Mouse (Mus musculus): ENCODE measurements around the gene Calhm1. TPM values are rescaled to one million over a fixed set of nuclear protein-coding genes. Genes with fewer than 3 reads are reported as not detected.

Calhm1 gene
- total RNA-seq (2015; ENCODE audit: low replicate concordance) (not detected in 2 replicates), total RNA-seq (2017; ENCODE audit: low replicate concordance) (not detected in 2 replicates)

DNA sequence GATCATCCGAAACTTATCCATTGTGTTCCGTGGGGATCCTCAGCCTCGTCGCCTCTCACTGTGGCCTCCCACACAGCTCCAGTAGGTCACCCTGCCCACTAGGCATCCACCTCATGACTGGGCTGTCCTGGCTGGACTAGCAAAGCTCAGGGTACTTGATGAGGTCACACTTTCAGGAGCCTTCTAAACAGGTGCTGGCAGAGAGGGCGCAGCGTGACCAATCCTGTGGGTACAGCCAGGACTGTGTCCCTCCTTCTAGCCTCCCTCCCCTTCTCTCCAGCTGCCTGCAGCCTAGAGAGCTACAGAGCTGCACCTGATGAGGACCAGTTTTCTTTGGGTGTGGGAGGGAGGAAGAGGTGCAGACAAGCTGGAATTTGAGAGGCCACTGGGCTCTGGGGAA lies at the start of gene Calhm1:
Calhm1 (minus strand) TSS at position 101 of the 400 bp plus-strand sequence.
- ATAC-seq (replicated peaks; ENCODE audit: low FRiP score, poor library complexity, severe bottlenecking): no peak

DNA sequence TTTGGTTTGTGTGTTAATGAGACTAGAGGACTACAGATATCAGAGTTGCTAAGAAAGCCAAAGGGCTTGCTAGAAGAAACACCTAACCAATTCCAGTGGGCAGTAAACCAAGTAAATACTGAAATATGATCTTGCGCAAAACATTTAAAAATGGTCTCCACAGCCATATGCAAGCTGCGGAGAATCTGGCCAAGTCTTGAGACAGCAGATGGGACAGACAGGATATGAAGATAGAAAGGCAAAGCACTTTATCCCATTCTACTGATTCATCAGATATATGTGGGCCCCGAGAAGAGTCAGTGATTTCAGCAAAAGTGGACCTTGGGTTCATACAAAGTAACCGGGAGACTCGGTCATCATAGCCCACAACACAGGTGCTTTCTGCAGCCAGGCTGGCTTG lies 48.1 kb upstream of the Calhm1 start:
- no peak for ATAC-seq (replicated peaks; ENCODE audit: low FRiP score, poor library complexity, severe bottlenecking)

DNA sequence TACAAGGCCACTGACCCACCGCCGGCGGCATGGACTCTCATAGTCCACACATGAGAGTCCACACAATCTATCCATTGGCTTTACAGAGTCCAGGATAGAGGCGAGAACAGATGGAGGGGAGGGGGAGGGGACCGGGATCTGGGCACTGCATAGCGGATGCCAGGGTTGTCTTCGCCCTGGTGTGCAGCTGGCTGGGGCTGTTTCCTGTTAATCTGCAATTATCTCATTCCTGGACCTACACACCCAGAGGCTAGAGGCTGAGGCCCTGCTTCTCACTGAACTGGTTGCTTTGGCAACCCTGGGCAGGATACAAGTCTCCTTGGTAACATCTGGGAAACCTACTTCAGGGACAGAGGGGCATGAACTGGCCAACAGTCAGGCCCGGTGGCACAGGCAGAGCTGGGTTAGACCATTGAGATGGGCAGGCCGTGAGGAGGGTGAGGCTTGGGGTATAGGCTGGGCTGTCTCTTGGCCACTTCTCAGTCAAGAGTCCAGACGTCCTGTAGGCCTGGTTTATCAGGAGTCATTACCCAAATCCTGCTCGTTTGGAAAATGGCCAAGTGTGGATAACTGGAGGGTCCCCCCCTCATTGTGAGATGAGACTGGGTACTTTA lies 44.6 kb upstream of the Calhm1 start:
- ATAC-seq (replicated peaks; ENCODE audit: low FRiP score, poor library complexity, severe bottlenecking): no peak

DNA sequence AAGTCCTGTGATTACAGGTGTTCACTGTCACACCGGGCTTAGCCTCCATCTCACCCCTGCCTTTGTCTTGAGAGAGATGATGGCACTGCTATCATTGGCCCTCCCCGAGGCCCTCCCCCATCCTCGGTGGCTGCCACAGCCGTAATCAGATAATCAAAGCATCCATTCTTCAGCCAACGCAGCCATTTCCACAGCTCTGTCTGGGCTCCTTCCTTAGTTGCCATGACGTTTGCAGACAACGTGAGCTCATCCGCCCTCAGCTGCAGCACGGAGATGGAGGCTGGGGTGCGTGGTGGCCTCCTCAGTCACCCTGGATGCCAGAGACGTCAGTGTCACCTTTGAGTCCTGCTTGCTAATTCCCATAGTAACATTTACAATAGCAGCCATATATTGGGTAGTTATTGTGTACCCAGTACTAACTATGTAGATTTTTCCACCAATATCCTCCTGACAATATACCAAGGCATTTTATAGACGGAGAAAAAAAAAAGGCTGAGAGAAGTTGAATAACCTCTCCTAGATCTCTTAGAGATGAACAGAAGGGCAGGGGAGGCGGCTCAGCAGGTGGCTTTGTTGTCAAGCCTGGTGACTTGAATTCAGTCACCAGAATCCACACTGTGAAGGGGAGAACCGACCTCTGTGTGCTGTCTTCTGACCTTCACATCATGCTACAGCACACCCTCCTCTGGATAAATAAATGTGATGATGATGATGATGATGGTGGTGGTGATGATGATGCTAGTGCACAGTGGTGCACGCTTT lies 42.6 kb upstream of the Calhm1 start:
- ATAC-seq (replicated peaks; ENCODE audit: low FRiP score, poor library complexity, severe bottlenecking): no peak

DNA sequence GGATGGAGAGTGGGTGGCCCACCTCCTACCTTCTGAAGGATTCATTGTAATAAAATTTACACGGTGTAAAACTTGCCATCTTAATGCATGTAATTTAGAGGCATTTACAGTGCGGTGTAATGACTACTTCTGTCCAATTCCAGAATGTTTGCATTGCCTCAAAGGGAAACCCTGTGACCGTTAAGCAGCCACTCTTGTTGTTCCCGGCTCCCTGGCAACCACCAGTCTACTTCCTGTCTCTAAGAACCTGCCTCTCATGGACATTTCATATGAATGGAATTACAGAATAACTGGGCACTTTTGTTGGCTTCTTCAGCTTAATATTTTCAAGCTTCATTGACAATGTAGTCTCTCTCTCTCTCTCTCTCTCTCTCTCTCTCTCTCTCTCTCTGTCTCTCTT lies 40.7 kb upstream of the Calhm1 start:
- no peak for ATAC-seq (replicated peaks; ENCODE audit: low FRiP score, poor library complexity, severe bottlenecking)

DNA sequence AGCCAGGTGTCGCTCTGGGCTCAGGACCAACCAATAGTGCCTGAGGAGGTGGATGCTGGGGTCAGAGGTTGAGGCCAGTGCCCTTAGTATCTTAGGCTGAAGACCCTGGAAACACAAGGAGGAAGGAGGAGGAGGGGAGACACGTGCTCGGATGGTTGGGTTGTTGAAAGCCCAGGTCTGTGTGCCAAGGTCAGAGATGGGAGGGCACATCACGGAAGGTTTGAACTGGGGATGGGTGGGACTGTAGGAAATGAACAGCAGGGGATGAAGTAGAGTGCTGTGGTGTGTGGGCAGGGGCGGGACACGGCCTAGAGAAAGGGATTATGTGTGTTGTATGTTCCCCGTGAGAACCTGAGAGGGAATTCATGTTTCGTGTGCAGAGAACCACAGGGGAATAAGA lies 40.2 kb upstream of the Calhm1 start:
- ATAC-seq (replicated peaks; ENCODE audit: low FRiP score, poor library complexity, severe bottlenecking): no peak

DNA sequence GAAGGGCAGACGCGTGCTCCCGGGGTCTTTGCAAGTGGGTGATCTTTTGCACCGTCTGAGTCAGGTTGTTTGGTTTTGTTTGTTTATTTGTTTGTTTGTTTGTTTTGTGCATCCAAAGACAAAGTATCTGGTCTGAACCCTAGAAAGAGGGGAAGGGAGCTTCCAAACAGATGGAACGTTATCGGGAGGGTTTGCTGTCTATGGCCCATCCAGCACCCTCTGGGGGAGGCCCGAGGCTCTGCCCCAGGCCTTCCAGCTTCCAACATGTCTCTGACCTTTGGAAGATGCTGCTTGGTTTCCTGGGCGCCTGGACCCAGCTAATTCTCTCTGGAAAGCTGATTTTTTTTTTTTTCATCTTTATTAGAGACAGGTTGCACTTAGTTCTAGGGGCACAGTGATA lies 36.0 kb upstream of the Calhm1 start:
- ATAC-seq (replicated peaks; ENCODE audit: low FRiP score, poor library complexity, severe bottlenecking): no peak

DNA sequence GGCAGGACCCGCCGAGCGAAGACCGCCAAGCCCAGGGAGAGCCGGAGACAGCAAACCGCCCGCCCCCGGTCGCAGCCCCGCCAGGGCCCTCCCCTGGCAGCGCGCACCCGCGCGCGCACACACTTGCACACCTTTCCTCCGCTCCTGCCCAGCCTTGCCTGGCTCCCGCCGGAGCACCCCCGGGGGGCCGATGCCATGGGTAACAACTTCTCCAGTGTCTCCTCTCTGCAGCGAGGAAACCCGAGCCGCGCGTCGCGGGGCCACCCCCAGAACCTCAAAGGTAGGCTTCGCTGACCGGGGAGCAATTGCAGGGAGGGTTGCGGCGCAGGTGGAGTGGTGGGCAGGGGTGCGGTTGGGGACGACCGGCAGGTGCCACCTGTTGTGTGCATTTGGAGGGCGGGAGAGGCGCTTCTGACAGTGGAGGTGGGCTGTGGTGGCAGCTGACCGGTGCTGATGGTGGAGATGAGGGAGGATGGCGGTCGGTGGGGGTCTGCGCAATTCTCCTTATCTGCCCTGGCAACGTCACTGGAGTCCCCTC lies 35.3 kb upstream of the Calhm1 start:
- ATAC-seq (replicated peaks; ENCODE audit: low FRiP score, poor library complexity, severe bottlenecking): no peak

DNA sequence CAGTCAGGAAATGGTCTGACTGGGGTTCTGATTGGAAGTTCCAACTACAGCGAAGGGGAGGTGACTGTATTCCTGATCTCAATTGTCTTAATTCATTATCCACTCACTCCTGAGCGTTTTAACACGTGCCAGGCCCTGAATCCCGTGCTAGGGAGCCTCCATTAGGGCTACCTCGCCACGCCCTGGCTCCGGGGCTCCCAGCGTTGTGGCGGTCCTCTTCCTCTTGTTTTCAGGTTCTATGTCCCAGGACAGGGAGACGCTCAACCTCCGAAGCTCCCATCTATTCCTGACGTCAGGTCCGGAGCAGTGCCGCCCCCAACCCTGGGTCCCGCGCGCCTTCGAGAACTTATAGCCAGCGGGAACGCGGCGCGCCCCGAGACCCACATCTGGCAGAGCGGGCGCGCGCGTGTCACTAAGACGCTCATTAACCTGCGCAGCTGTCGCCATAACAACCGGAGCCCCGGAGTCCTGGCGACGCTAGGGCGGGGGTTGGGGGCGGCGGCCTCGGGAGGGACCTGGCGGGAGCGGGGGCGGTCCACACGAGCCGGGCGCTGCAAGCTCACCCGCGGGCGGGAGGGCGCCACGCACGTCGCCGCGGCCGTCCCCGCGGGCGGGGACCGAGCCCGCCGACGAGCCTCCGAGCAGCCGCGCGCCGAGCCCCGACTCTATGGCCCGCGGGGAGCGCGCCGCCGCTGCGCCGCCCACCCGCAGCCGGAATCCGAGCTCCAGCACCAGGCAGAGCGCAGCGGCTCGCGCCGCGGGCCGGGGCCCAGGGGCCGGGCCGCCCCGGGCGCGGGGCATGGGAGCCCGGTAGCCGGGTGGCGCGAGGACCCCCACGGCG lies 34.6 kb upstream of the Calhm1 start, which contains the start of gene Neurl1a:
Neurl1a (plus strand) TSS at position 390 of the 841 bp plus-strand sequence.
- ATAC-seq (replicated peaks; ENCODE audit: low FRiP score, poor library complexity, severe bottlenecking): no peak

DNA sequence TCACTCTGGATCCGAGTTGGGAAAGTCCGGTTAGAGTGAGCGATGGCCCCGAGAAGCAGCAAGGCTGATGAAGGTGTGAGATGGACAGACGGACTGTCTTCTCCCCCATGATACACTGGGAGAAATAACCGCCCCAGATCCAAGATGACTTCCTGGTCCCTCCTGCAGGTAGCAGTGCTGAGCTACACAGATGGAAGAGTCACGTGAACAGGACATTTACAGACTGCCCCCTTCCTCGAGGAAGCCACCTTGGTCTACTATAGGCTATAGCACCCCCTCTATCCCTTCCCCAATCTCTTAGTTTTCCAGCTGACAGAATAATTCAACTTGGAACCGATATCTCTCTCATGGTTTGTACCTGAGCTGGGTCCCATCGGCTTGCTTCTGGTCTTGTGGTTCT lies 33.9 kb upstream of the Calhm1 start:
- no peak for ATAC-seq (replicated peaks; ENCODE audit: low FRiP score, poor library complexity, severe bottlenecking)

DNA sequence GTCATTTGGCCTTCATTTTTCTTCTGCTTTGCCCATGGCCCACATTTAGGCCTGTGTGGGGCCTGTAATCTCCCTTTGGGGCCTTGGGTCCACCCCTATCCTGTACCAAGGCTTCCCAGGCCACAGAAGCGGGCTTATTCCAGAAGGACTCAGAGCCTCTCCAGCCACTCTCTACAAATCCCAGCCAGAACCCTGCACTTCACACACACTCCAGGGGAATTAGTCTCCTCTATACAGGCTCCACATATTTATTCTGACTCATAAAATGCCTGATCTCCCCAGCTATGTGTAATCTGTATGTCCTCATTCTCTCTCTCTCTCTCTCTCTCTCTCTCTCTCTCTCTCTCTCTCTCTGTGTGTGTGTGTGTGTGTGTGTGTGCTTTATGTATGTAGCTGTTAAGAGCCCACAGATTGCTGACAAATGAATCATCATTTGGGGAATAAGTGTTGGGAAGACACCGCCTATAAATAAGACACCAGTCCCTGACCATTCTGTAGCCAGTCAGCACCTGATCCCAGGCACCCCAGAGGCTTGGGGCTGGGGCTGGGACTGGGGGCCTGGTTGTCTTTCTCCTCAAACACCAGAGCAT lies 33.0 kb upstream of the Calhm1 start:
- no peak for ATAC-seq (replicated peaks; ENCODE audit: low FRiP score, poor library complexity, severe bottlenecking)

DNA sequence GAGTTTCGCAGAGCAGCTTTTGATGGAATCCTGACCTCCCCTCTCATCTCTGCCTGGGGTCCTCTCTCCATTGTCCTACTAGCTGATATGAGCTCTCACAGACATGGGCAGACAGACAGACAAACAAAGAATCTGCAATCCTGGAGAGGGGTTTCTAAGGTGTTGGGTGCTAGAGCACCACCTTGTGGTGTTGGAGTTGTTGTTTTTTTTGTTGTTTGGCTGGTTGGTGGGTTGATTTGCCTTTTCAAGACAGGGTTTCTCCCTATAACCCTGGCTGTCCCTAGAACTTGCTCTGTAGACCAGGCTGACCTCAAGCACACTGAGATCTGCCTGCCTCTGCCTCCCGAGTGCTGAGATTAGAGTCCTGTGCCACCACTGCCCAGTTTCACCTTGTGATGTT lies 31.4 kb upstream of the Calhm1 start:
- no peak for ATAC-seq (replicated peaks; ENCODE audit: low FRiP score, poor library complexity, severe bottlenecking)

DNA sequence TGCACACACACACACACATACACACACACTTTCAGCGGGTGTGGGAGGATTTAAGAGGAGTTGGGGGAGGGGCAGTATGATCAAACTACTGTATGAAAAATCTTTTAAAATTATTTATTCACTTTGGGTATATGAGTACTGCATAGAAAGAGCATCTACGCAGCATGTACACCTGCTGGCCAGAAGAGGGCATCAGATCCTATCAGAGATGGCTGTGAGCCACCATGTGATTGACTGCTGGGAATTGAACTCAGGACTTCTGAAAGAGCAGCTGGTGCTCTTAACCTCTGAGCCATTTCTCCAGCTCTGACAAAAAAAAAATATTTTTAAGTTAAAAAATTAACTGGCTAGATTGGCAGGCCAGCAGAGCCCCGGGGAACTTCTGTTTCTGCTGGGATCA lies 30.5 kb upstream of the Calhm1 start:
- no peak for ATAC-seq (replicated peaks; ENCODE audit: low FRiP score, poor library complexity, severe bottlenecking)

DNA sequence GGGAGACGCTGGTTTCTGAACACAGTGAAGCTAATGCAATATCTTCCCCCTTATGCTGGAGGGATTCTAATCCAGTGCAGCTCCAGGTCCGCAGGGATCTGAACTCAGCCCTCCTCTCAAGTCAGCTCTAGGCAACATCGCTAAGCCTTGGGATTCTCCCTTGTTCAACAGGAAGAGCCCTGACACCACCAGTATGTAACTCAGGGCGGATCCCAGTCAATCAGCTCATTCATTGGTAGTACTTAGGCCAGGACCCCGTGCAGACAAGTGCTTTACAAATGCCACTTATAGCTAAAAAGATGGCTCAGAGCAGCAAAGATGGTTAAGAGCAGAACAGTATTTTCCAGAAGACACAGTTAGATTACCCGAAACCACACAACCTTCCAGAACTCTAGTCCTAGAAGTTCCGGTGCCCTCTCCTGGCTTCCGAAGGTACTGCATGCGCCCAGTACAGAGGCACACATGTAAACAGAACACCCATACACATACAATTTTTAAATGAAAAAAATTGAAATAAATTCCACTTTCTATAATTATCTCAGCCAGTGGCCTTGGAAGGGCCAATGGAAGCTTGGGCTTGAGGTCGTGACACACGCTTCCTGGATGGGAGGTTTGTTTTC lies 24.8 kb upstream of the Calhm1 start:
- peak; percentile 79 for ATAC-seq (replicated peaks; ENCODE audit: low FRiP score, poor library complexity, severe bottlenecking)

DNA sequence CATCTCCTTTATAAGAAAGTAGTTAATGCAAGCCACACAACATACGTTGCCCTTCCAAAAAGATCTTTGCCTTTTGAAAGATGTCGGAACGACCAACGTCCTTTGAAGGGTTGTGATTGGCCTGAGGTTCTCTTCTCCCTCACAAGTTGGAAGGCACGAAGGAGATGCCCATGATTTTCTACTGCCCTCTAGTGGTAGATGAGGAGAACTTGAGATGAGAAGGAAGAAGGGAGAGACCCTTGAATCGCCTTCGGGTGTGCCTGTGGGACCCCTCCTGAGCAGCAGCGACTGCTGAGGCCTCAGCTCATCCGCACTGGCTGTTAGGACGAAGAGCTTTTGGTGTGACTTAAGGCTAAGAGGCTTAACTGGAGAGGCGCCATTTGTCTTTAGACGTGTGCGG lies 24.2 kb upstream of the Calhm1 start:
- ATAC-seq (replicated peaks; ENCODE audit: low FRiP score, poor library complexity, severe bottlenecking): peak; percentile 78

DNA sequence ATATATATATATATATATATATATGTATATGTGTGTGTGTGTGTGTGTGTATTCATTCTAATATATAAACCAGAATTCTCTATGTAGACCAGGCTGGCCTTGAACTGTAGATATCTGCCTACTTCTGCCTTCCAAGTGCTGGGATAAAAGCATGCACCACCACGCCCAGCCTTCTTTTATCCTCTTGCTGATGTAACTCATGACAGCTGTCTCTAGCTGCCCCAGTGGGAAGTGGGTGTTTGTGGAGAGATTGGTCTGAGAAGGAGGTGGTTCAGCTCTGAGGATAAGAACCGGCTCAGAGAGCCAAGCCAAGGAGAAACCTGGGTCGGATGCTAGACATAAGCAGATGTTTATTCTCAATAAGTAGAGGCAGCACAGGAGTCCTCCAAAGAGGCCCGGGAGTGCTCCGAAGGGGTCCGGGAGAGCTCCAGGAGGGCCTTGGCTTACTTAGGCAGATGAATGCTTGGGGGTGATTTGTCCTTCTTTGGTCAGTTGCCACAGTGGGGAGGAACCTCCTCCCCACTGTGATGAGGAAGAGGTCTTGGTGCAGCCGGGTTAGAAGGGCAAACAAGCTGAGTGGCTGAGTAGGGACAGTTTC lies 23.7 kb upstream of the Calhm1 start:
- ATAC-seq (replicated peaks; ENCODE audit: low FRiP score, poor library complexity, severe bottlenecking): no peak

DNA sequence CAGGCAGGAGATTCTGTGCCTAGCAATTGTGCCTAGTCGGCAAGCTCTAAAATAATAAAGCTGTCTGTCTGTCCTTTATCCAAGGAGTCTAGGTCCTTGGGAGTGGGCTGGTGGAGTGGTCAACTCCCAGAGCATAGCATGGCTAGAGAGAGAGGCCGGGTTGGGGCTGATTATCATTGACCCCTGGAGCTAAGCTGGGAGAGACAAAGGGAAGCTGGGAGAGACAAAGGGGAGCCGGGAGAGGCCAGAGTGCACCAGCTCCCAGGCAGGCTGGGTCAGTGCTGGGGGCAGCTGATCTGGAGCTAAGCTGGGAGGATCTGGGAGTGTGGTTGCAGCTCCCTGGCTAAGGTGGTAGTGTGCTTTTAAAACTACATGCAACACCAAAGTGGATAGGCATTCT lies 22.7 kb upstream of the Calhm1 start:
- ATAC-seq (replicated peaks; ENCODE audit: low FRiP score, poor library complexity, severe bottlenecking): no peak

DNA sequence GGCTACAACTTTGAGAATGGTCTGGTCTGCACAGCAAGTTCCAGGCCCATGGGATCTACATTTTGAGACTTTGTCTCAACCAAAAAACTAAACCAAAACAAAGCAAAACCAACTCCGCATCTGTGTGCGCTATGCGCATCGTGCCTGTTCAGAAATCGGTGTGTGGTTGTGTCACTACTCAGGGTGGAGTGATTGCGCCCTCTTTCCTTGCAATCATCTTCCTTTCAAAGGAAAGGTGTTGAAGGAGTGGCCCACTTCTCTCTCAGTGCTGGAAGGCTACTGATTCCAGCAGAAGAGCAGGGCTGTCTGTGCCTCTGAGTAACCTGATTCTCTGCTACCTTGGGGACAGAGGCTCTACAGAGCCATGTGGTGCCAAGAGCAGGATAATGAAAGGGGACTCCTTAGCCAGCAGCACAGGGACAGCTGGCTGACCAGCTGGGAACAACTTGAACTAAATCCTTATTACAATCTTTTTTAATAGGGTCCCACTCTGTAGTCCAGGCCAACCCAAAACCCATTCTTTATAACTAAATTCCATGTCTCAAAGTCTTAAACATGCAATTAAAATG lies 19.2 kb upstream of the Calhm1 start:
- ATAC-seq (replicated peaks; ENCODE audit: low FRiP score, poor library complexity, severe bottlenecking): no peak

DNA sequence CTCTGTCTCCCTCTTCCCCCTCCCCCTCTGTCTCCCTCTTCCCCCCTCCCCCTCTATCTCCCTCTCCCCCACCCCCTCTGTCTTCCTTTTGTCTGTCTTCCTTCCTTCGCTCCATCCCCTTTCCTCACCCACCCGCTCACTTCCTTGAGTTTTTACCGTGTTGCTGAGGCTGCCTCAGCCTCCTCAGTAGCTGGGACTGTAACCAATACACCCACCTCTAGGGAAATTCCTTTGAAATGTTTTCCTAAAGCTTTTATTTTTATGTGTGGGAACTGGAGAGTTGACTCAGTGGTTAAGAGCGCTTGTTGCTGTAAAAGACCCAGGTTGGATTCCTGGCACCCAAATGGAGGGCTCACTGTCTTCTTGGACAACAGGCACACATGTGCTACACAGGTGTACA lies 17.6 kb upstream of the Calhm1 start:
- no peak for ATAC-seq (replicated peaks; ENCODE audit: low FRiP score, poor library complexity, severe bottlenecking)

Measured in erythroblast, adult 5-6 weeks (primary cell).